Mouse (Mus musculus) MEL (cell line): ENCODE results near the gene Cand2. TPM values are rescaled to one million over a fixed set of nuclear protein-coding genes. Genes with fewer than 3 reads are reported as not detected.

ENCODE experiments used
- DNase-seq: peaks from one replicate; pipeline ENCODE4 v3.0.0; 2011; ENCODE audit warnings: low read depth, low spot score
- H3K27ac ChIP-seq: 2 replicates; pipeline ENCODE4 v1.5.1; 2012; ENCODE audit warnings: low read depth, mild to moderate bottlenecking, control low read depth, low read length, moderate library complexity; ENCODE audit not compliant: control insufficient read depth
- H3K27me3 ChIP-seq, 2 experiments: fragments of 150-350 bp in 1 of 2; sonication (generic) in 1 of 2; 2 replicates each; pipeline ENCODE4 v1.6.1; 2012; ENCODE audit warnings: low read length in 2 of 2, mild to moderate bottlenecking in 2 of 2, improper control_type of control experiment in 1 of 2, moderate library complexity in 1 of 2; ENCODE audit not compliant: insufficient read depth in 2 of 2, control insufficient read depth in 1 of 2
- H3K36me3 ChIP-seq, 2 experiments: 2 replicates each; pipeline ENCODE4 v1.6.1; 2012 to 2014; ENCODE audit warnings: low read length in 2 of 2, improper control_type of control experiment in 1 of 2, inconsistent platforms in 1 of 2, mild to moderate bottlenecking in 1 of 2; ENCODE audit not compliant: insufficient read depth in 2 of 2, control insufficient read depth in 1 of 2
- H3K4me1 ChIP-seq, 2 experiments: fragments of 150-350 bp in 1 of 2; sonication (generic) in 1 of 2; 2 replicates each; pipeline ENCODE4 v1.6.1; 2012; ENCODE audit warnings: low read length in 2 of 2, improper control_type of control experiment in 1 of 2, mild to moderate bottlenecking in 1 of 2; ENCODE audit not compliant: insufficient read depth in 2 of 2, control insufficient read depth in 1 of 2
- H3K4me3 ChIP-seq, 2 experiments: fragments of 150-350 bp in 1 of 2; sonication (generic) in 1 of 2; 2 replicates each; pipeline ENCODE4 v1.5.1; 2012; ENCODE audit warnings: low read depth in 2 of 2, low read length in 2 of 2, mild to moderate bottlenecking in 2 of 2, moderate library complexity in 2 of 2, control low read depth in 1 of 2, improper control_type of control experiment in 1 of 2; ENCODE audit not compliant: control insufficient read depth in 1 of 2, insufficient read depth in 1 of 2
- H3K79me2 ChIP-seq: 2 replicates; pipeline ENCODE4 v1.6.1; 2012; ENCODE audit warnings: mild to moderate bottlenecking, low read length, moderate library complexity; ENCODE audit not compliant: control insufficient read depth, poor library complexity, insufficient read depth
- H3K9ac ChIP-seq: 2 replicates; pipeline ENCODE4 v1.6.1; 2012; ENCODE audit warnings: low read depth, mild to moderate bottlenecking, control low read depth, low read length, moderate library complexity; ENCODE audit not compliant: control insufficient read depth, poor library complexity, severe bottlenecking
- H3K9me3 ChIP-seq: fragments of 150-350 bp; sonication (generic); replicated peaks from 2 replicates; pipeline ENCODE4 v1.6.1; 2012; ENCODE audit warnings: mild to moderate bottlenecking, low read length, improper control_type of control experiment, moderate library complexity; ENCODE audit not compliant: insufficient read depth
- BHLHE40 ChIP-seq: IDR thresholded peaks from 2 replicates; pipeline ENCODE4 v1.6.1; 2012; ENCODE audit warnings: low read depth, mild to moderate bottlenecking, inconsistent platforms, low read length, improper control_type of control experiment, borderline replicate concordance
- CHD1 ChIP-seq: IDR thresholded peaks from 2 replicates; pipeline ENCODE4 v1.6.1; 2012; ENCODE audit warnings: low read depth, mild to moderate bottlenecking, inconsistent platforms, low read length, improper control_type of control experiment
- E2F4 ChIP-seq: IDR thresholded peaks from 2 replicates; pipeline ENCODE4 v1.6.1; 2011; ENCODE audit warnings: low read depth, low read length, improper control_type of control experiment, borderline replicate concordance
- EP300 ChIP-seq, 2 experiments: IDR thresholded peaks; 2 replicates each; pipeline ENCODE4 v1.6.1; 2011; ENCODE audit warnings: improper control_type of control experiment in 2 of 2, low read length in 2 of 2, low read depth in 1 of 2, mild to moderate bottlenecking in 1 of 2
- ETS1 ChIP-seq: IDR thresholded peaks from 2 replicates; pipeline ENCODE4 v1.6.1; 2012; ENCODE audit warnings: low read depth, mild to moderate bottlenecking, inconsistent platforms, low read length, improper control_type of control experiment, moderate library complexity
- GABPA ChIP-seq: IDR thresholded peaks from 2 replicates; pipeline ENCODE4 v1.6.1; 2012; ENCODE audit warnings: low read depth, mild to moderate bottlenecking, inconsistent platforms, low read length, improper control_type of control experiment, moderate library complexity
- GATA1 ChIP-seq: IDR thresholded peaks from 2 replicates; pipeline ENCODE4 v1.6.1; 2011; ENCODE audit warnings: low read depth, low read length, improper control_type of control experiment
- MAFK ChIP-seq: IDR thresholded peaks from 2 replicates; pipeline ENCODE4 v1.6.1; 2011; ENCODE audit warnings: low read depth, mild to moderate bottlenecking, low read length, improper control_type of control experiment, borderline replicate concordance
- MAX ChIP-seq: IDR thresholded peaks from 2 replicates; pipeline ENCODE4 v1.6.1; 2011; ENCODE audit warnings: low read length, improper control_type of control experiment
- MEF2A ChIP-seq: IDR thresholded peaks from 2 replicates; pipeline ENCODE4 v1.6.1; 2014; ENCODE audit warnings: low read depth, mild to moderate bottlenecking, inconsistent platforms, low read length, improper control_type of control experiment; ENCODE audit not compliant: poor library complexity, insufficient replicate concordance, severe bottlenecking; ENCODE audit errors: extremely low read depth
- MXI1 ChIP-seq: IDR thresholded peaks from 2 replicates; pipeline ENCODE4 v1.6.1; 2011; ENCODE audit warnings: mild to moderate bottlenecking, low read depth, low read length, improper control_type of control experiment
- MYB ChIP-seq: IDR thresholded peaks from 2 replicates; pipeline ENCODE4 v1.6.1; 2011; ENCODE audit warnings: mild to moderate bottlenecking, low read depth, low read length, improper control_type of control experiment
- MYC ChIP-seq: IDR thresholded peaks from 2 replicates; pipeline ENCODE4 v1.6.1; 2011; ENCODE audit warnings: low read depth, mild to moderate bottlenecking, low read length, improper control_type of control experiment, moderate library complexity
- NRF1 ChIP-seq: IDR thresholded peaks from 2 replicates; pipeline ENCODE4 v1.6.1; 2014; ENCODE audit warnings: low read depth, mild to moderate bottlenecking, inconsistent platforms, low read length, improper control_type of control experiment, moderate library complexity; ENCODE audit not compliant: poor library complexity, insufficient read depth, severe bottlenecking
- POLR2AphosphoS5 ChIP-seq: IDR thresholded peaks from 2 replicates; pipeline ENCODE4 v1.6.1; 2012; ENCODE audit warnings: low read depth, borderline replicate concordance, mild to moderate bottlenecking, inconsistent platforms, low read length, moderate library complexity, mixed read lengths
- SIN3A ChIP-seq: IDR thresholded peaks from 2 replicates; pipeline ENCODE4 v1.6.1; 2012; ENCODE audit warnings: low read length, improper control_type of control experiment, inconsistent platforms
- SMC3 ChIP-seq: IDR thresholded peaks from 2 replicates; pipeline ENCODE4 v1.6.1; 2011; ENCODE audit warnings: low read depth, low read length, improper control_type of control experiment
- TBP ChIP-seq: IDR thresholded peaks from 2 replicates; pipeline ENCODE4 v1.8.0; 2011; ENCODE audit warnings: low read depth, low read length, improper control_type of control experiment
- TCF12 ChIP-seq: IDR thresholded peaks from 2 replicates; pipeline ENCODE4 v1.6.1; 2014; ENCODE audit warnings: low read depth, mild to moderate bottlenecking, inconsistent platforms, low read length, improper control_type of control experiment, moderate library complexity
- UBTF ChIP-seq: IDR thresholded peaks from 2 replicates; pipeline ENCODE4 v1.6.1; 2012; ENCODE audit warnings: low read depth, mild to moderate bottlenecking, inconsistent platforms, low read length, improper control_type of control experiment, moderate library complexity, borderline replicate concordance; ENCODE audit not compliant: insufficient read depth
- USF1 ChIP-seq: IDR thresholded peaks from 2 replicates; pipeline ENCODE4 v1.6.1; 2014; ENCODE audit warnings: low read depth, mild to moderate bottlenecking, inconsistent platforms, low read length, improper control_type of control experiment, moderate library complexity
- ZC3H11A ChIP-seq: IDR thresholded peaks from 2 replicates; pipeline ENCODE4 v1.6.1; 2012; ENCODE audit warnings: low read depth, mild to moderate bottlenecking, inconsistent platforms, low read length, improper control_type of control experiment
- ZKSCAN1 ChIP-seq: IDR thresholded peaks from 2 replicates; pipeline ENCODE4 v1.6.1; 2012; ENCODE audit warnings: low read depth, mild to moderate bottlenecking, inconsistent platforms, low read length, improper control_type of control experiment, moderate library complexity
- ZMIZ1 ChIP-seq: IDR thresholded peaks from 2 replicates; pipeline ENCODE4 v1.6.1; 2012; ENCODE audit warnings: low read depth, mild to moderate bottlenecking, inconsistent platforms, low read length, improper control_type of control experiment, moderate library complexity
- ZNF384 ChIP-seq: IDR thresholded peaks from 2 replicates; pipeline ENCODE4 v1.6.1; 2012; ENCODE audit warnings: low read depth, mild to moderate bottlenecking, inconsistent platforms, low read length, improper control_type of control experiment
- polyA plus RNA-seq, 2 experiments: library from polyadenylated mRNA; stranded (reverse) in 1 of 2; unstranded in 1 of 2; fragments of >175 nt in 1 of 2; fragments of >200 nt in 1 of 2; gene quantifications; 2 replicates each; pipeline versions ENCODE4 v1.2.1 to v1.2.4; 2012; ENCODE audit warnings: low replicate concordance in 2 of 2, low read depth in 1 of 2; ENCODE audit not compliant: insufficient read length in 2 of 2, insufficient read depth in 1 of 2, missing spikeins in 1 of 2
- total RNA-seq: library from RNA; depleted of rRNA; stranded (reverse); fragments of 300-350 nt; gene quantifications from 2 replicates; pipeline ENCODE4 v1.2.3, GENCODE M21; 2012

Gene Cand2
- total and polyA plus RNA-seq, 3 experiments = 1.8 to 6.6 TPM; not detected in 1

DNA sequence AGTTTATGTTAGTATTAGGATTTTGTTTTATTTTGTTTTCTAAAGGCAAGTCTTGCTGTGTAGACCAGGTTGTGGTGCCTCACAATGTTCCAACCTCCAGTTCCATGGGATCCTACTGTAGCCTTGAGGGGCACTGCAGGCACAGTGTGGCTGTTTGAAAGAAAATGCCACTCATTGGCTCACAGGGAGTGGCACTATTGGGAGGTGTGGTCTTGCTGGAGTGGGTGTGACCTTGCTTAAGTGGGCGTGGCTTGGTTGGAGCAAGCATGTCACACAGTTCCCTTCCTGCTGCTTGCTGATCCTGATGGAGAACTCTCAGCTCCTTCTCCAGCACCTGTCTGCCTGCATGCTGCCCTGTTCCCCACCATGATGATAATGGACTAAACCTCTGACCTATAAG is 30.8 kb upstream of the Cand2 start:
- Histone ChIP-seq H3K9me3 (no peaks in the 10 kb centered on the region), H3K27ac (no peak overlapping the region), H3K79me2 (no peaks in the 10 kb centered on the region), H3K9ac (no peak overlapping the region), H3K36me3 (no peaks in the 10 kb centered on the region), H3K27me3 (no peaks in the 10 kb centered on the region), H3K4me3 (no peak overlapping the region), H3K4me1 (no peaks in the 10 kb centered on the region; a peak in 1 of 4 replicates)
- TF ChIP-seq POLR2AphosphoS5 (no peak), NRF1 (no peak), TBP (0 out of 2 replicates have a peak, but pooled peaks have one; percentile 46), CHD1 (no peak)
- peak; percentile 82 for DNase-seq

DNA sequence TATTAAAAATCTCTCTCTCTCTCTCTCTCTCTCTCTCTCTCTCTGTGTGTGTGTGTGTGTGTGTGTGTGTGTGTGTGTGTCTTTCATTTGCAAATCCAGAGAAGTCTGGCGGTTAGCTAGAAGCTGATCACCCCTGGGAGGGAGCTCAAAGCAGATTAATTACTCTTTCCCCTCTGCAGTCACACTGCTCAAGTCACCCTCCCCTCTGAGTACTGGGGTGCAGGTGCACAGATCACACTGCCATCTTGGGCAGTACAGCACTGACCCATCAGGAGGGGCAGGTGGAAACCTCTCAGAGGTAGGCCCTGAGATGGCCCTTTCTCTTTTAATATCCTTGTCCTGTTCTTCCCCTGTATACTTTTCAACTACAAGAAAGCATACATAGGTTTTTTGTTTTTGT is 28.0 kb upstream of the Cand2 start:
- no peaks in the 10 kb centered on the region for H3K9me3 ChIP-seq
- no peak for DNase-seq
- H3K79me2 ChIP-seq = no peaks in the 10 kb centered on the region
- TF ChIP-seq ETS1 = no peak
- no peak for TF ChIP-seq MAFK
- TF ChIP-seq ZNF384 = no peak
- no peak for TF ChIP-seq CHD1
- no peak for TF ChIP-seq SMC3
- no peak for TF ChIP-seq E2F4
- TF ChIP-seq ZC3H11A = no peak
- no peak for TF ChIP-seq SIN3A
- TF ChIP-seq MYB = no peak
- TF ChIP-seq POLR2AphosphoS5 = no peak
- no peak for TF ChIP-seq ZKSCAN1
- TF ChIP-seq MXI1 = no peak
- no peak for TF ChIP-seq ZMIZ1
- no peak overlapping the region for H3K27ac ChIP-seq
- H3K36me3 ChIP-seq = no peaks in the 10 kb centered on the region
- H3K4me1 ChIP-seq = no peaks in the 10 kb centered on the region; a peak in 1 of 4 replicates
- H3K4me3 ChIP-seq = no peak overlapping the region
- H3K9ac ChIP-seq = no peak overlapping the region
- no peaks in the 10 kb centered on the region for H3K27me3 ChIP-seq

DNA sequence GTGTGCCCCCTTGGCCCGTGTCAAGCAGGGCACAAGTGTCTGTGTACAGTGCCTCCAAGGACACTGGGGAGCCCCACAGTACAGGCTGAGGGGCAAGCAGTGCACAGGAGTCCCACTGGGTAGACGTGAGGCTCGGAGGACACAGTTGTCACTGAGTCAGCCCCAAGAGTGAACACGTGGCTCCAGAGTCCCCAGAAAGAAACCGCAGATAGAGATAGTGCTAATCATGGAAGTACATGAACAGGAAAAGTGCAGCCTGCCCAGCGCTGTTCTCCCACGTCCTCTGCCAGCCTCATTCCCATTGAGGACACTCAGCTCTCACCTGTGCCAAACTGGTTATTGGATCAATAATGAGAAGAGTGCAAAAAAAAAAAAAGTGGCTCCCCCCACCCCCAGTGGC is 18.8 kb upstream of the Cand2 start:
- H3K36me3 ChIP-seq = peaks cover 0 to 15% of the 10 kb centered on the region in 2 experiments; a peak in 2 of 4 replicates
- no peaks in the 10 kb centered on the region for H3K27me3 ChIP-seq
- H3K9ac ChIP-seq = peak overlapping the region; percentile 48
- no peaks in the 10 kb centered on the region for H3K79me2 ChIP-seq
- peak overlapping the region; percentile 11 to 32 for H3K4me3 ChIP-seq
- H3K4me1 ChIP-seq = peaks cover 19 to 29% of the 10 kb centered on the region in 2 experiments
- peak overlapping the region; percentile 25 for H3K27ac ChIP-seq
- DNase-seq = peak; percentile 83
- H3K9me3 ChIP-seq = no peaks in the 10 kb centered on the region
- TF ChIP-seq GABPA (no peak), EP300 (IDR thresholded peaks at IDR 0.05; ENCODE audit: low read depth in 1 of 2, low read length in 2 of 2) (peak; percentile 90 to 93), SMC3 (no peak), ZNF384 (no peak), TCF12 (peak; percentile 91), UBTF (no peak), BHLHE40 (peak; percentile 68), NRF1 (no peak), MEF2A (no peak), MYC (peak; percentile 98), GATA1 (peak; percentile 94), ETS1 (peak; percentile 82), MAX (peak; percentile 98), USF1 (peak; percentile 92)
